9 mouse cellular contexts compared by ENCODE assay signal in the genomic region with DNA sequence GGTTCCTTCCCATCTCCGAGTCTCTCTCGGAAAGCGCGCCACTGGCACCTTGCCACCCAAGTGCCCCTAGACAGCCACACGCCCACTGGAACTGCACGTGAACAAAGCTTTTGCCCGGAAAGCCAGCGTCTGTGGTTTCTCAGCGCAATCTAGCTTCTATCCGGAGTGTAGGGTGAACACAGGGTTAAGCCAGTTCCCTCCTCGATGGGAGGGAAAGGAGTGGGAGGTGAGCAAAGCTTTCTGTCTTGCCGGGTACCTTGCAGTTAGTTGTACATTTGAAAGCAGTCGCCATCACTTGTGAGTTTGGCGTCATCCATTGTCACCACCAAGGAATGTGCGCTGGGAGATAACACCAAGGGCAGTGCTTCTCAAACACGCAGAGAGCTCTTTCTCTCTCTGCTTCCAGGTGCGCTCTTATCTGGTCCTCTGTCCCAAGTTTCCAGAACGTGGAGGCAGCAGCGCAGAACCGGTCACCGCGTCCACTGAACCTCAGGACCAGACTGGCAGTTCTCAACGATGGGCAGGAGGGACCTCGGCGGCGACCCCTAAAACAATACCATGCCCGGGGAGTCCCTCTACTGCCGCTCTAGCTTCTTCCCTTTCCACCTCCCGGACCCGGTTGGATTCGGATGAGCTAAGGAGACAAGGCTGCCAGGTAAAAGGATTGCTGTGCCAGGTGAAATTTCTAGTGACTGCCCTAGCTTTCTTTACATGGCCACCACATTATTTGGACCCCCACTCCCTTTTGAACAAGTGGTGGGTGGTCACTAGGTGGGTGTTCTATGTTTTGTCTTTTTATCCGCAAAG. TPM values are rescaled to one million over a fixed set of nuclear protein-coding genes. Genes with fewer than 3 reads are reported as not detected.
DNase-seq lines count a peak whose midpoint lies in the region; ATAC-seq lines count a peak whose summit lies in the region.
"Had no signal": no experiment of that assay in that cellular context is flagged by ENCODE, and none has a peak within 500 bp of the region (broad histone marks: within the 10 kb centered on the region; RNA-seq: fewer than 3 reads in every experiment).

Flrt2 (plus strand) TSS at position 266 of the 807 bp plus-strand sequence.

- H3K27ac ChIP-seq in heart, embryonic 11.5 days (ENCODE audit: low read depth, low read length): no peak within 1 kb of the TSS
- no peak within 1 kb of the TSS for H3K27ac ChIP-seq in liver, embryonic 16.5 days (ENCODE audit: low read length)
- H3K27ac ChIP-seq: macrophage had no signal

- H3K27me3 ChIP-seq in heart, embryonic 11.5 days (ENCODE audit: control insufficient read depth, insufficient read depth, low read length): no peaks in the 10 kb centered on the region
- peaks cover 57% of the 10 kb centered on the region for H3K27me3 ChIP-seq in liver, embryonic 16.5 days (ENCODE audit: control insufficient read depth, insufficient read depth, low read depth, low read length)

- H3K9ac ChIP-seq in heart, embryonic 11.5 days (ENCODE audit: low read depth, low read length): peak within 1 kb of the TSS; percentile 68
- H3K9ac ChIP-seq in liver, embryonic 16.5 days (ENCODE audit: low read depth, low read length): no peak within 1 kb of the TSS

- peak within 1 kb of the TSS; percentile 77 for H3K4me2 ChIP-seq in heart, embryonic 11.5 days
- H3K4me2 ChIP-seq in liver, embryonic 16.5 days (ENCODE audit: low read depth, low read length): peak within 1 kb of the TSS; percentile 11; the same call in 1 of the 2 replicates

- no peaks in the 10 kb centered on the region for H3K36me3 ChIP-seq in heart, embryonic 11.5 days (ENCODE audit: control insufficient read depth, insufficient read depth, low read length)
- no peaks in the 10 kb centered on the region for H3K36me3 ChIP-seq in liver, embryonic 16.5 days (ENCODE audit: control insufficient read depth, insufficient read depth)

- DNase-seq in heart, adult 11 months: peak; percentile 94
- no peak for DNase-seq in heart, adult 8-10 months (ENCODE audit: low spot score)
- DNase-seq in embryo, embryonic 9.5 days (ENCODE audit: extremely low spot score): peak; percentile 41
- DNase-seq in kidney, postnatal 36 days: peak; percentile 21 to 53
- peak; percentile 72 for DNase-seq in right cerebral cortex, adult 18-20 months
- no peak for DNase-seq in urinary bladder, adult 18-20 months (ENCODE audit: low spot score in 2 of 2)

- WGBS in heart, embryonic 11.5 days (ENCODE audit: insufficient replicate concordance): under 1% methylated on average over 32 of the region's 32 CpGs
- under 1% methylated on average over 32 of the region's 32 CpGs for WGBS in liver, embryonic 16.5 days (ENCODE audit: insufficient replicate concordance)

- peaks cover 2% of the 10 kb centered on the region; the same call in 1 of the 2 replicates for H3K4me1 ChIP-seq in heart, embryonic 11.5 days (ENCODE audit: control insufficient read depth, insufficient read depth, low read length)
- H3K4me1 ChIP-seq in liver, embryonic 16.5 days (ENCODE audit: control insufficient read depth, low read depth, low read length): no peaks in the 10 kb centered on the region

- no peaks in the 10 kb centered on the region for H3K9me3 ChIP-seq in heart, embryonic 11.5 days (replicated peaks; ENCODE audit: control insufficient read depth, low read length)
- H3K9me3 ChIP-seq in liver, embryonic 16.5 days (replicated peaks; ENCODE audit: control insufficient read depth, low read length): no peaks in the 10 kb centered on the region

- no peak for ATAC-seq in heart, embryonic 11.5 days (replicated peaks; ENCODE audit: insufficient number of reproducible peaks, low FRiP score, low TSS enrichment)
- no peak for ATAC-seq in liver, embryonic 16.5 days (ENCODE audit: low read depth)

- peak within 1 kb of the TSS; percentile 82 for H3K4me3 ChIP-seq in heart, embryonic 11.5 days (ENCODE audit: low read depth, low read length)
- 0 out of 2 replicates have a peak within 1 kb of the TSS, but pooled peaks have one; percentile 8 for H3K4me3 ChIP-seq in liver, embryonic 16.5 days (ENCODE audit: low read depth, low read length)

RNA-seq across cellular contexts. Expression of gene Flrt2, which starts in this region (rescaled TPM):
- 1 to 10 TPM; 5.9 to 8.0 (median 6.1) TPM for total RNA-seq in heart, adult 8-10 months (2022)
- polyA plus RNA-seq in heart, embryonic 11.5 days (2014; fragmentation: Nextera tagmentation; extraction: Ambion mirVana): 23.3 and 25.6 TPM in 2 replicates
- polyA plus RNA-seq in liver, embryonic 16.5 days (2015; fragmentation: Nextera tagmentation; extraction: Ambion mirVana): 0.75 and 0.85 TPM in 2 replicates

Comparison
In these comparisons a context has a peak if more than half of its experiments do, and no peak if none do; other contexts are left out.
1. RNA of gene Flrt2 (polyA plus RNA-seq): 23.3 to 25.6 TPM in heart, embryonic 11.5 days; 0.75 to 0.85 TPM in liver, embryonic 16.5 days; every median in the first group is over 10 times any median in the second.
2. DNase-seq: peak in heart, adult 11 months (single experiment), embryo, embryonic 9.5 days (single experiment), kidney, postnatal 36 days (2 of 2) and right cerebral cortex, adult 18-20 months (single experiment); none in heart, adult 8-10 months (single experiment) and urinary bladder, adult 18-20 months (0 of 2).